Mouse (Mus musculus): ENCODE measurements at regions not wholly inside any gene's neighbourhood (a gene's known extent, or its start where the extent isn't known, plus 50 kb on each side); places are given as distances from the start of the nearest gene placed in this dataset.
A peak's percentile ranks its signal among the peaks of the same experiment; 100 is the strongest.
"Not testable (repeated sequence)": the region's sequence is repeated elsewhere in the genome, so short reads cannot be mapped to it uniquely, and the experiment has no call there.

GRCm38 (mm10) chr16:42546229-42547163 lies 206.0 kb upstream of the Gap43 start:
- DNase-seq (ENCODE audit: low read depth, low spot score) = no peak

DNA sequence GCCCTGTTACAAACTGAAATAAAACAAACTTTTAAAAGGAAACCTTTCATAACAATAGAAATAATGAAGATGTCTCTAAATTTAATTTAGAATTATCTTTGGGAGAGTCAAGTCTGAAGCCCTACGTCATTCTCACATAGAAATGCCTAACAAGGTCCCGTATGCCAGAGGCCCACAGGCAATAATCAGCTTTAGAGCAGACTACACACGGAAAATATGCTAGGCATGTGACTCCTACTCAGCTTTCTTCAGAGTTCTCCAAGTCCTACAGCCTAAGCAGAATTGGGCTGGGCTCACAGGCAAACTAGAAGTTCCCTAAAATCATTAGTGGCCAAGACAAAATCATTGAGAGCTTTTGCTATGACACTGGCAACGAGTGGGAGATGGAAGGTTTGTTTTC lies 176.9 kb upstream of the Gap43 start:
- no peak for DNase-seq (ENCODE audit: low read depth, low spot score)

GRCm38 (mm10) chr16:42515929-42516328 lies 175.5 kb upstream of the Gap43 start:
- no peak for DNase-seq (ENCODE audit: low read depth, low spot score)

GRCm38 (mm10) chr16:42505107-42505506 lies 164.7 kb upstream of the Gap43 start:
- DNase-seq (ENCODE audit: low read depth, low spot score) = no peak

DNA sequence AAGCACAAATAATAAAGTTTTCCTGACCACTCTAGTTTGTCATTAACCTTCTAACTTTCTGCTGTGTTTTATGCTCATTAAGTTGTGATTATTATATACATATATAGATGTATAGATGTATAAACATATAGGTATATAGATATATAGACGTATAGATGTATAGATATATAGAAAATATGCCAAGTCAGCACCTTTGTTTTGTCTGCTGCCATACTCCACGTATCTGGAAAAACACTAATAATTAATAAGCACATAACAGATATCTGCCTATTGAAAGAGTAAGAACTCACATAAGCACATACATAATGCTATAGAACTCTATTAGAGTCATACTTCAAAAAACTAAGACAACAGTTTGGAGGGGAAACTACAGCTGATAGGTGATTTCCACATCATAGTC lies 161.3 kb upstream of the Gap43 start:
- DNase-seq (ENCODE audit: low read depth, low spot score) = no peak

DNA sequence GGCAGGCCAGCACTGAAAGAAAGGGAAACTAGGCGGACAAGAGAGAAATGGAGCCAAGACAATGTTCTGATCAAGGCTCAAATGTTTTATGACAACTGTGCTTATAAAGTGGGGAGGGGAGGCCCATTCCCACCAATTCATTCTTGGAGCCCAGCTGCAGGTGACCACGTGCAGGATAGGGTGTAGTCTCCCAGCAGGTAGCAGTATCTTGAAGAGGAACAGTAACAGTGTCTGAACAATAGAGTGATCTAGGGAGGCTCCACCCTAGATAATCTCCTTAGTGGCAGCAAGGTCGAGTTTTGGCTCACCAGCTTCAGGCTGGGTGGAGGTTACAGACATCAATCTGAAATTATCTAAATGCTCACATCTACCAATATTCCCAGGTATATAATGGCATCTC lies 160.7 kb upstream of the Gap43 start:
- not testable (repeated sequence) for DNase-seq (ENCODE audit: low read depth, low spot score)

DNA sequence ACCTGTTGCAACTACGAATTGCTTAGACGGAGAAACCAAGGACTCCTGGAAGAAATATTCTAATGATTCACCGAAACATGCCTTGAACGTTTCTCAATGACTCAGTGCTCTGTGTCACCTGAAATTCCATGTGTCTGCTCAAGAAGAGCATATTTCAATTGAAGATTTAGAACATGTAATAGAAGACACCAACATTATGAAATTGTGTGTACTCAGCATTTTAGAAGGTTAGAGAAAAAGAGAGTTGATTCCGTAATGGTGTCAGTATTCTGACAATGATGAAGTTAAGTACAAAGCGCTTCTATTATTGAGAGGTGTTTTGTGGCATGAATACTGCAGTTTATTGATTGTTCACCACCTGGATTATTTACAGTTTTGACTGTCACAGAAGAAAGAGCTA lies 159.1 kb upstream of the Gap43 start:
- no peak for DNase-seq (ENCODE audit: low read depth, low spot score)

DNA sequence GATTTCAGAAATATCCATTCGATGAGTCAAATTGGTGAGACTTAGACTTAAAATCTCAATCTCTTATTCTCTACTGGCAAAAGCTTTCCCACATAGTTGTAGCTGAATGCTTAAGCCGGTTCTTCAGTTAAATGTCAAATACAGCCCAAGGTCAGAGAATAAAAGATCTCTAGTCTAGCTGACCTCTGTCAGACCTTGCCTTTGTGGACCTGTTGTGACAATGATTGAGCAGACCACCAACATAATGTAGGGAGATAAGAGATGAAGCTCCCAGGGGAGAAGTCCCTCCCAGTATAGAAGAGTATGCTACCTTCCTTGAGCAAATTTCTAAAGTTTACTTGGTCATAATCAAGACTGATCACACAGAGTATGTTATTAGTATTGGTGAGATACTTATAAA lies 157.9 kb upstream of the Gap43 start:
- DNase-seq (ENCODE audit: low read depth, low spot score) = no peak

DNA sequence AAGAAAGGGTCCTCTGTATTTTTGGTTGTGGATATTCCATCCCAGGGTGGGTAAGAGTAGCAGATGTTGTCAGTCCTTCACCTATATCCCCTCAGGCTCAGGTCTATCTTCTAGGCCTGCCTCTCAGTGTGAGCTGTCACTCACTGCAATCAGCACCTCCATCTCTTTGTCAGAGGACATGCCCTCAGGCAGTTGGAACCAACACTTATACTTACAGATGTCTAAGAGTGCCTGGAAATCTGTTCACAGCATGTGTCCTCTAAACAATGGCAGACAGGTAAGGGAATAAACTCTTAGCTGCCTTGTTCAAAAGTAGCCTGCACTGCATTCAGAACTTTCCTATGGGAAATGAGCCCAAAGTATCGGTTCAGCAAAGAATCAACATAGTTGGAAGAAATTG lies 153.1 kb upstream of the Gap43 start:
- no peak for DNase-seq (ENCODE audit: low read depth, low spot score)

DNA sequence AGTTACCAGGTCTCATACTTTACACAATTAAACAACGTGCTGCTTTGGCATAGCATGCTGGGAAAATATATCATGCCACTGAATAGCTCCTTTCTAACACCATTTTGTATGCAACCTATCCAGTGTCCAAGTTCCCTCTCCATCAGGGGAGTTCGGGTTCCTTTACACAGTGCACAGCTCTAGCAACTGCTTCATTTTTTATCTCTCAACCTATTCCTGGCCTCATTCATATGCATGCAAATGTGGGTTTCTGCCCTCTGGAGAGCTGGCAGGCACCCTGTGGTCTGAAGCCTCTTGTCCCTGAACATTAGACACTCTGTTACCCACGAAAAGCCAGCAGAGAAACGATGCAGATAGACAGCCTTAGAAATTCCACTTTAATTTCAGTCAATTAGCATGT lies 148.3 kb upstream of the Gap43 start:
- DNase-seq (ENCODE audit: low read depth, low spot score) = no peak

DNA sequence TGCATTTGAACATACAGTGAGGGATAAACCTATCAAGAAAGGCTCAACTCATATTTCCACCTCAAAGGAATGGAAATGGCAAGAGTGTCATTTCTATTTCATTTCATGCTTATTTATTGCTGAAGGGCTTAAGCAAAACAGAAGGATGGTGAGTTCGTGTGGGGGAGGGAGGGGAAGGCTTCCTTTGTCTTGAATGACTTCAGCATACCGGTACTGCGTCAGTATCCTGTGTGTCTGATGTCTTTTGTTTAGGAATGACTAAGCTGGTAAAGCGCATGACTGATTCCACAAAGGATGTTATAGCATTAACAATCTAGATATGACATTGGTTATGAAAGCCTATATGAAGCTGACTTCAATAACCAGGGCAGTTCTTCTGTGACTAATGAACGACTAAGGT lies 139.5 kb upstream of the Gap43 start:
- no peak for DNase-seq (ENCODE audit: low read depth, low spot score)

DNA sequence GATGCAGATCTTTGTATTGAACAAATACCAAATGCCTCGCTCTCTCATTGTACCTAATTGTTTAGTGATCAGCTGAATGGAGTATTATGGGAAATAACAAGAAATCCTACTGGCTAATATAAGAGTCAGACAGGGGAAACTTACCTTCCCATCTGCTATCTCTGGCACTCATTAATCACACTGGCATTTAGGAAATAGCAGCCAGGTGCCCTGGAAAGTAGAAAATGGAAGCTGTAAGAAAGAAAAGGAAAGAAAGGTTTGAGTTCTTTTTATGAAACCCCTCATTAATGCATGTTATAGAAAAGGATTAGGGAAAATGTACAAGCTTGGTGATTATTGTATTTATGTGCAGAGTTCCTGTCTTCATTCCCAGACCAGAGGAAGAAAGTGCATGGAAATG lies 126.5 kb upstream of the Gap43 start:
- DNase-seq (ENCODE audit: low read depth, low spot score) = no peak

GRCm38 (mm10) chr16:42456335-42456984 lies 116.0 kb upstream of the Gap43 start:
- DNase-seq (ENCODE audit: low read depth, low spot score) = no peak

GRCm38 (mm10) chr16:42453338-42453737 lies 112.9 kb upstream of the Gap43 start:
- no peak for DNase-seq (ENCODE audit: low read depth, low spot score)

DNA sequence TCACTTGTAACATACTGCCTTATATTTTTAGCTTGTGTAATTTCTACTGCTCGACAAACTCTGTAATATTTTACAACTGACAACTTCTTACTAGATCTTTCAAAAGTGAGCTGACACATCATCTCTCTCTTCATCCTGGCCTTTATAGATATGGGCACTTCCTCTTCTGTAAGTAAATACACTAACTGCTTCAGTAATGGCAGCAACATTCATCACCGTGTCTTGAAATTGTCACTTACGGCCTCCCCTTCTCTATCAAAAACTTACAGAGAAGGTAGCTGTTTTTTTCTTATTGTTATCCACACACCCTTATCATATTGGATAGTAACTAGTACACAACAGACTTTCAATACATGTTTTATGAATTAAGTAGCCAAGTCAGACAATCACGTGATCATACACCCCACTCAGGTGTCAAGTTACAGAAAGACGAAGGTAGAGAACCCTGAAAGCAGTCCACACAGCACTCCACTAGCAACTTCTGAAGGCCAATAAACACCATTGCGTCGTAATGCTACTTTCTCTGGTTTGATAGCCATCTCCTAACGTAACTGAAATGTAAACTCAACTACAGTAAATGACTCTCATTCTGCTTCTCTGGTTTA lies 109.5 kb upstream of the Gap43 start:
- no peak for DNase-seq (ENCODE audit: low read depth, low spot score)

DNA sequence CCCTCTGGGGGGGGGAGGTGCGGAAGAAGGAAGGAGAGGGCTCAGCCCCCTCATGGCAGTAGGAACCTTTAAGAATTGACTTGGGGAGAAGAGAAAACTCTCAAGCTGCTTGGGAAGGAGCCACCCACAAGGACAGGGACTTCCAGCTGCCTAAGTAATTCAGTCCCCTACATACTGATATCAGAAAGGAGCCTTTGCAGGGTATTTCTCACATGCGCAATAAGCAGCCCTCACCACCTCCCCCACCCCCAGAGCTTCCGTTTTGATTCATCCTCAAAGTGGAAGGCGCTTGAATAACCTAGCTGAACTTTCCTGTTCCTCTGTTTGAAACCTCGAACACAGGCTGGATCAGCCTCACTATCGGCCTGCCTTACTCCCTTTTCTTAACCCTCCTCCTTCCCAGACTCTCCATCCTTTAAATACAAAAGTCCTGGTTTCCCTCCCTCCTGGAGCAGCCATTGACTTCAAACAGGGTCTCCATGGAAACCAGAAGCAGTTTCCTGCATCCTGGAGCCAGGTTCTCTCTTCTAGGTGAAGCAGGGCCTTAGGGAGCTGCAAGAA lies 104.5 kb upstream of the Gap43 start:
- DNase-seq (ENCODE audit: low read depth, low spot score) = no peak

DNA sequence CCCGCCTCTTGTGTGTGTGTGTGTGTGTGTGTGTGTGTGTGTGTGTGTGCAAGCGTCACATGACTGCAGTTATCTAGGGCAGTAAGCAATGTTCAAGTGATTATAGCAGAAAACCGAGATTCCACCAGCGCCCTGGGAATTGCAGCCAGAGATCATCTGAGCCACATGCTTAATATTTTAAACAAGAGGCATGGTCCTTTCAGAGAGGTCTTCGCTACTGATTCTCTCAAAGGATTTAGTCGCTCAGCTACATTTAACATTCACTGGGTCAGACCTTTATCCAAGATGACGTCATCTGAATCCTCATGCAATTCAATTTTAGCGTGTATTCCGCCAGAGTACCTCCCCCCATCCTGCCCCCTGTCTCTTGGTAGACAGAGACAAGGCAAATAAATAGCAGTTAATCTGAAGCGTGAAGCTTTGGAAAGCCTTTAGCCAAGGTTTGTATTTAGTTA lies 104.0 kb upstream of the Gap43 start:
- DNase-seq (ENCODE audit: low read depth, low spot score) = no peak

- no peak for DNase-seq (ENCODE audit: low read depth, low spot score)
These were observed 100.4 kb upstream of the Gap43 start for GRCm38 (mm10) chr16:42440822-42441221.

DNA sequence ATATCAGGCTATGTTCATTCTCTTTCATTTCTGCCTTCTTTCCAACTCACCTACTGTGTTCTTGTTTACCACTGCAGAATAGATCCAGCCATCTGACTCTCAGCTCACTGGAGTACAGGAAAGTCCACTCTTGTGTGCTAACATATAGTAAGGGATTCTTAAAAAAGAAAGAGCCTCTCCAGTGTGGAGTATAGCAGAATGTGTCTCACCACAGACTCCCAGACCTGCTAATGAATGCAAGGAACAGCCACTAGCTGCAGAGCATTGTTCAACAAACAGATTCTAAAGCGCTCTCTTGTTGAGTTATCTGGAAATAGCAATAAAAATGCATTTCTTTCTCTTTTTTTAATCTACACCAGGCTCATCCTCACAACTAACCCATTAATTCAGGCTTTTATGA lies 91.1 kb upstream of the Gap43 start:
- no peak for DNase-seq (ENCODE audit: low read depth, low spot score)

DNA sequence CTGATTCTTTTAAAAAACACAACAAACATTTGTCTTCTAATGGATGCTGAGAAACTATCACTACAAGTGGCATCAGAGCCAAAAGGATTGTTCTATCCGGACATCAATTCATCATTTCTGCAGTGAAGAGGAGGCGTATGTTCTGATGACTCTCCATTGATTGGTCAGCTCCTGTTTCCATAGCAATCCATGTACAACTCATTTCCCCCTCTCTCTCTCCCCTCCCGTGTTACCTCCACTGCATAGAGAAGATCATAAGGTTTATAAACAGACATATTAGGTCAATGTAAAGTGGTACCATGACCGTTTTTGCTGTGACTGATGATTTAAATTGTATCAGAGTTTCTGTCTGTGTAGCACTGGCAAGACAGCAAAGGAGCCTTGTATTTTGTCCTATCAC lies 76.2 kb upstream of the Gap43 start:
- no peak for DNase-seq (ENCODE audit: low read depth, low spot score)

- DNase-seq (ENCODE audit: low read depth, low spot score) = peak; percentile 1
These were observed 71.6 kb upstream of the Gap43 start for GRCm38 (mm10) chr16:42412031-42412430.

- no peak for DNase-seq (ENCODE audit: low read depth, low spot score)
These were observed 56.1 kb upstream of the Gap43 start for GRCm38 (mm10) chr16:42396596-42396995.
